Mouse (Mus musculus): Measurements from ENCODE around the gene Rtkn2. TPM values are rescaled to one million over a fixed set of nuclear protein-coding genes. Genes with fewer than 3 reads are reported as not detected.

Gene Rtkn2
- polyA plus RNA-seq, 1 experiment: 0.09 TPM

GRCm38 (mm10) chr10:68025660-68026059, 46.3 kb downstream of the Rtkn2 start:
- TF ChIP-seq POLR2A (IDR thresholded peaks at IDR 0.05; ENCODE audit: low read depth, low read length) (no peak), CTCF (IDR thresholded peaks at IDR 0.05; ENCODE audit: extremely low read depth, insufficient read depth, insufficient read length, insufficient replicate concordance) (no peak)
- Histone ChIP-seq H3K4me1 (ENCODE audit: control insufficient read depth, insufficient read depth, insufficient read length) (no peaks in the 10 kb centered on the region), H3K27me3 (ENCODE audit: control insufficient read depth, insufficient read depth, low read length) (no peaks in the 10 kb centered on the region), H3K36me3 (ENCODE audit: control insufficient read depth, insufficient read depth, low read length) (no peaks in the 10 kb centered on the region), H3K27ac (ENCODE audit: insufficient read depth, low read length) (no peak overlapping the region), H3K4me3 (ENCODE audit: extremely low read depth, insufficient read depth, insufficient read length) (no peak overlapping the region)
- 94% methylated on average over 3 of the region's 3 CpGs for WGBS
- DNase-seq (ENCODE audit: low read depth in 1 of 2, low spot score in 2 of 2): no peak

- H3K4me3 ChIP-seq (ENCODE audit: extremely low read depth, insufficient read depth, insufficient read length): no peak overlapping the region
- no peaks in the 10 kb centered on the region for H3K27me3 ChIP-seq (ENCODE audit: control insufficient read depth, insufficient read depth, low read length)
- WGBS: 83% methylated on average over 12 of the region's 12 CpGs
- no peak overlapping the region for H3K27ac ChIP-seq (ENCODE audit: insufficient read depth, low read length)
- H3K36me3 ChIP-seq (ENCODE audit: control insufficient read depth, insufficient read depth, low read length): no peaks in the 10 kb centered on the region
- no peaks in the 10 kb centered on the region for H3K4me1 ChIP-seq (ENCODE audit: control insufficient read depth, insufficient read depth, insufficient read length)
- no peak for TF ChIP-seq POLR2A (IDR thresholded peaks at IDR 0.05; ENCODE audit: low read depth, low read length)
- no peak for TF ChIP-seq CTCF (IDR thresholded peaks at IDR 0.05; ENCODE audit: extremely low read depth, insufficient read depth, insufficient read length, insufficient replicate concordance)
- no peak for DNase-seq (ENCODE audit: low read depth in 1 of 2, low spot score in 2 of 2)
Measured at GRCm38 (mm10) chr10:68028327-68029080, 49.1 kb downstream of the Rtkn2 start.

- Histone ChIP-seq H3K27me3 (ENCODE audit: control insufficient read depth, insufficient read depth, low read length) (no peaks in the 10 kb centered on the region), H3K27ac (ENCODE audit: insufficient read depth, low read length) (no peak overlapping the region), H3K4me3 (ENCODE audit: extremely low read depth, insufficient read depth, insufficient read length) (no peak overlapping the region), H3K36me3 (ENCODE audit: control insufficient read depth, insufficient read depth, low read length) (no peaks in the 10 kb centered on the region), H3K4me1 (ENCODE audit: control insufficient read depth, insufficient read depth, insufficient read length) (no peaks in the 10 kb centered on the region)
- TF ChIP-seq CTCF (IDR thresholded peaks at IDR 0.05; ENCODE audit: extremely low read depth, insufficient read depth, insufficient read length, insufficient replicate concordance) (no peak), POLR2A (IDR thresholded peaks at IDR 0.05; ENCODE audit: low read depth, low read length) (no peak)
- DNase-seq (ENCODE audit: low read depth in 1 of 2, low spot score in 2 of 2): no peak
- WGBS: 78% methylated on average over 5 of the region's 5 CpGs
Measured at GRCm38 (mm10) chr10:68029081-68029626, 49.8 kb downstream of the Rtkn2 start.

GRCm38 (mm10) chr10:68030027-68030426, 50.7 kb downstream of the Rtkn2 start:
- WGBS: 92% methylated on average over 6 of the region's 6 CpGs
- Histone ChIP-seq H3K27me3 (ENCODE audit: control insufficient read depth, insufficient read depth, low read length) (no peaks in the 10 kb centered on the region), H3K36me3 (ENCODE audit: control insufficient read depth, insufficient read depth, low read length) (no peaks in the 10 kb centered on the region), H3K4me1 (ENCODE audit: control insufficient read depth, insufficient read depth, insufficient read length) (no peaks in the 10 kb centered on the region), H3K27ac (ENCODE audit: insufficient read depth, low read length) (no peak overlapping the region), H3K4me3 (ENCODE audit: extremely low read depth, insufficient read depth, insufficient read length) (no peak overlapping the region)
- DNase-seq (ENCODE audit: low read depth in 1 of 2, low spot score in 2 of 2): no peak
- TF ChIP-seq CTCF (IDR thresholded peaks at IDR 0.05; ENCODE audit: extremely low read depth, insufficient read depth, insufficient read length, insufficient replicate concordance): no peak
- no peak for TF ChIP-seq POLR2A (IDR thresholded peaks at IDR 0.05; ENCODE audit: low read depth, low read length)

DNA sequence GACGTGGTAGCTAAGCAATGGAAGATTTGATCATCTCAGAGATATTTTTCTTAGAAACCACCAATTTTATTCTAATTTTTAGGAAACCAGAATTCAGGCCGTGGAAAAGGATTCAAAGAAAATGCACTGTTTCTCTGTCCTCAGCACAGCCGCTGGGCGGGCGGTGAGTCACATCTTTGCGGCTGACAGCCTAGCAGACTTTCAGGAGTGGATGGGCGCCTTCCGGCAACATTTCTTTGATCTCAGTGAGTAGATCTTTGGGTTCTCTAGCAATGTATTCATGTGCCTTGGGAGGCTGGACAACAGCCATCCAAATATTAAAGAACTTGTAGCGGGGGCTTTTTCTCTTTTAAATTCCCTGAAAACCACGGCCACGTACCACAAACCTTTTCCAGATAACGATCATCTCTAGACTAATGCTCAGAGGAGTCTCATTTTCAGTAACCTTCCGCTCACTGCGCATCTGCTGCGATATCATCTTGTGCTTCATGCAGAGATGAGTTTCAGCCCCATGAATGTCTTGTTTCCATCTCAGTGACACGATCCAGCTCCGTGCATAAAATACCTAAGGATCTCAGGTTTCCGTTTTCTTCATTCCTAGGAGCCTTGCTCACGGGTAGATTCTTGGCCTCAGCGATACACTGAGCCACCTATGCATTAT, 56.5 kb downstream of the Rtkn2 start:
- TF ChIP-seq CTCF (IDR thresholded peaks at IDR 0.05; ENCODE audit: extremely low read depth, insufficient read depth, insufficient read length, insufficient replicate concordance): no peak
- TF ChIP-seq POLR2A (IDR thresholded peaks at IDR 0.05; ENCODE audit: low read depth, low read length): no peak
- 93% methylated on average over 20 of the region's 20 CpGs for WGBS

GRCm38 (mm10) chr10:68036368-68036980, 57.1 kb downstream of the Rtkn2 start:
- H3K36me3 ChIP-seq (ENCODE audit: control insufficient read depth, insufficient read depth, low read length): no peaks in the 10 kb centered on the region
- H3K27ac ChIP-seq (ENCODE audit: insufficient read depth, low read length): no peak overlapping the region
- no peaks in the 10 kb centered on the region for H3K4me1 ChIP-seq (ENCODE audit: control insufficient read depth, insufficient read depth, insufficient read length)
- TF ChIP-seq POLR2A (IDR thresholded peaks at IDR 0.05; ENCODE audit: low read depth, low read length) (no peak), CTCF (IDR thresholded peaks at IDR 0.05; ENCODE audit: extremely low read depth, insufficient read depth, insufficient read length, insufficient replicate concordance) (no peak)
- H3K27me3 ChIP-seq (ENCODE audit: control insufficient read depth, insufficient read depth, low read length): no peaks in the 10 kb centered on the region
- no peak overlapping the region for H3K4me3 ChIP-seq (ENCODE audit: extremely low read depth, insufficient read depth, insufficient read length)
- no peak for DNase-seq (ENCODE audit: low read depth in 1 of 2, low spot score in 2 of 2)
- 84% methylated on average over 17 of the region's 17 CpGs for WGBS

More for the DNA sequence above, 56.5 kb downstream of the Rtkn2 start:
- no peak for DNase-seq (ENCODE audit: low read depth in 1 of 2, low spot score in 2 of 2)
- Histone ChIP-seq H3K4me1 (ENCODE audit: control insufficient read depth, insufficient read depth, insufficient read length) (no peaks in the 10 kb centered on the region), H3K27ac (ENCODE audit: insufficient read depth, low read length) (no peak overlapping the region), H3K27me3 (ENCODE audit: control insufficient read depth, insufficient read depth, low read length) (no peaks in the 10 kb centered on the region), H3K36me3 (ENCODE audit: control insufficient read depth, insufficient read depth, low read length) (no peaks in the 10 kb centered on the region), H3K4me3 (ENCODE audit: extremely low read depth, insufficient read depth, insufficient read length) (no peak overlapping the region)

Data from spleen, adult 2 months (tissue).